Mouse (Mus musculus) 3134 (cell line): ENCODE measurements at regions not wholly inside any gene's neighbourhood (a gene's known extent, or its start where the extent isn't known, plus 50 kb on each side); places are given as distances from the start of the nearest gene placed in this dataset.

Source experiments
- DNase-seq: peaks from one replicate; pipeline ENCODE4 v3.0.0-alpha.2; 2011; ENCODE audit warnings: low spot score; ENCODE audit not compliant: insufficient read length; ENCODE audit errors: extremely low read depth

GRCm38 (mm10) chr19:54212169-54212568 is 168.2 kb downstream of the Adra2a start:
- no peak for DNase-seq

DNA sequence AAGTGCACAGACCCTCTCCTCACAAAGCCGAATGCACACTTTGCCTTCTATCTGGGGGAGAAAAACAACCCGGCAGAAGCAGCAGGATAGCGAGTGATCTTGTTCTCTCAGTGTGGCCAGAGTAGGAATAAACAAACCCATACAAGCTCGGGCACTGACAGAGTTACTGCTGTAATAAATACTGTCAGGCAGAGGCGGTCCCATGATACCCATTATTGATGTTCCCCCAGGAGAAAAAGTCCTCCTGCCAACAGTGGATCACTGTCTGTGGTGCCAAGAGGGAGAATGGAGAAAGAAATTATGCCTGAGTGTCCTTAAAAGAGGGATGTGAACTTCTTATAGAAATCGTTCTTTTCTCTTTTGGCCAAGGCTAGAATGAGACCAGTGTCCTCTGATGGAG is 200.2 kb downstream of the Adra2a start:
- DNase-seq = no peak

DNA sequence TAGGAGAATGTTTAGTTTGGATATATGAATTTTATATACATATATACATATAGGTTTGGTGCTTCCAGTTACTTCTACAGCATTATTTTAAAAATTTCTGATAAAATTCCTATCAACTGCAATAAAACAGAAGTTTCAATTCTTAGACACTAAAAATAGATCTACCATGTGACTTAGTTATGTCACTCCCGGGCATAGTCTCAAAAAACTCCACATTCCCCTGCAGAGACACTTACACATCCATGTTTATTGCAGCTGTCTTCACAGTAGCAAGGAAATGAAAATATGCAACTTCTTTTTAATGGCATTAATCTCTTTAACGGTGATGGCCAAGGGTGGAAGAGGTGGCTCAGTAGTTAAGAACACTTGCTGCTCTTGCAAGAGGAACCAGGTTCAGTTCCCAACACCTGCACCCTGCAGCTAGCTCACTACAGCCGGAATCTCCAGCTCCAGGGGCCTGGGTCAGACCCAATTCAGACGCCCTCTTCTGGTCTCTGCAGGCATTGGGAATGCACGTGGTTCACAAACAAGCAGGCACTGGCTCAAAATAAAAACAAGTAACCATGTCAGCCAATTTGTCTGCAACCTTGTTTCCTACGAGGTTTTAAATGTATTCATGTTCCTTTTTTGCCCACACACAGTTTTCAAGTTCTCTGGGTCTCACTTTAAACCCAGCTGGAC is 204.4 kb downstream of the Adra2a start:
- DNase-seq = no peak

DNA sequence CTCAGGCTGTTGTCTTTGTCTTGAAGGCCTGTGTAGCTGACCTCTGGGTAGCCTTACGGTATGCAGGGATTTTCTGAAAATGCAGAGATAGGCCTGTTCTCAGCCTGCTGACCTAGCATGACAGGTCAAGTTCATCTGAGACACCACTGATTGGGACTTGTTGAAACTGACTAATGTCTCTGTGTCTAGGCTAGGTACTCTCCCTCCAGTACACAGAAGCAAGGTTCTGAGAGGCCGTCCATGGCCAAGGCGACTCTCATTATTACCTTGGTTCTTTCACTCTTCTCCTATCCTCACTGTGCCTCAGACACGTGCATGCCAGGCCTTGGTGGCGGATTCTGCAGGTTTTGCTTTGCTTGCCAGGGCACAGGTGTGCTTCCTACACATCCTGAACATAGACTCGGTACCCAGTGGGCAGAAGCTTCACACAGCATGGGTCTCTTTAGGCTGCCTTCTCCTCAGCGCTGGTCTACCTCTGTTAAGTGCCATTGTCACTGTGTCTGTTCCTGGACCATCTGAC is 208.3 kb downstream of the Adra2a start:
- DNase-seq = no peak

DNA sequence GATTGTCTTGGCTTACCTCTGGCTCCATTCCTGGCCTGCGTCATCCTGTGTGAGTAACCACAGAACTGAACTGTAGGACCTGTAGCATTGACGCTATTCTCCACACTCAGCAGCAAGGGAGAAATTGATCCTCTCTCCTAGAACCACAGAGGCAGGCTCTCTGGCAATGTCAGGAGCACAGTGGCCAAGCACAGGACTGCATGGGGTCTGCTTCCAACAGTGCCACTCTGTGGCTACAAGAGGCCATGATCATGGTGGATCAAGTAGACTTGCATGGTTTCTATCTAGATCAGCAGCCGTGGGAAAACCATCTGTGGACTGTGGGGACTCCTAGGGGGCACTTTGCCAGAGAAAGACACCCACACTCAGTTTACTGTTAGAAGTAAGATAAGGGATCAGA is 213.9 kb downstream of the Adra2a start:
- DNase-seq = no peak

DNA sequence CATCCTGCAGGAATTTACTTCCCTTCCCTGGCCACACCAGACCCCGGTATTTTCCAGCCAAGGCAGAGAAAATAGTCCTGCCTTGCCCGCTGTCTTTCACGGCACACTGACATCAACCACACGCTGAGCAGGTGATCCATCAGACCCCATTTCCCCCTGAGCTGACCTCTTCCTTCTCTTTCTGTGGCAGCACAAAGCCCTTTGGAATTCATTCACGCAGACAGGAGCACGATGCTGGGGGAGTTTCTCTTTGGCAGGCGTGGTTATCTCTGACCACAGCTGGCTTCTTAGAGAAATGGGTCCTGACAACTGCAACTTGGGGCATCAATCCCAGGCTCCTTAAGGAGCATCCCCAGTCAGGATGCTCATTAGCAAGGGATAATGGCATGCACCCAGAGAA is 215.2 kb downstream of the Adra2a start:
- DNase-seq = no peak

DNA sequence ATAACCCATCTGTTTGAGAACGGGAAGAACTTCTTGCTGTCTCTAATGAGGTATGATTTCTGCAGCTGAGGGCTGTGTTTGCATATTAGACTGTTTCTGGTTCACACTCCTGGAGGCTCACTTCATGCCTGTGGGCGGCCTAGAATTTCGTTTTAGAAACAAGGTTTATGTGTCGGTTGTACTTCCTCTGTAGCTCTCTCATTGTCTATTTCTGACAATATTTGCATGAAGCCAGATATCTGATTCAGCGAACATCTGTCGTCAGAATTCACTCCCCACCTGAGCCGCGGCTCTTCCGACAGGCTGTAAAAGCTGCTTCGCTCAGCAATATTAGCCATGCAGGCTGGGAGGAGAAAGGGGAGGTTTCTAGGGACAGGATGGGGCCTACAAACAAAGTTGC is 233.4 kb downstream of the Adra2a start:
- DNase-seq = no peak

DNA sequence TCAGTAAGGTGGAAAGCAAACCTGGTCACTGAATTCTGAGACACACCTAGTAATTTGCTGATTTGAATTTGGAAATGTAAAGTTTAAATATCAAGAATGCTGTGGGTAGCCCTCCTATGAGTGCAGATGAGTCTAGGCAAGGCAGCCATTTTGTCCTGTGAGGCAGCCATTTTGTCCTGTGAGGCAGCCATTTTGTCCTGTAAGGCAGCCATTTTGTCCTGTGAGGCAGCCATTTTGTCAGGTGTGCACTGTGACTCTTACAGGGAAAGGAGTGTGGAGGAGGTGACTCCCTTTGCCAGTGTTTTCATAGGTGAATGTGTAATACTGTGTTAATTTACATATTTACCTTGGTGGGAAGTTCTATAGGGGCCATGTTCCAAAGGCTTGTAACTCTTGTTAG is 241.5 kb downstream of the Adra2a start:
- DNase-seq = no peak

GRCm38 (mm10) chr19:54297663-54298388 is 253.9 kb downstream of the Adra2a start:
- DNase-seq = no peak

GRCm38 (mm10) chr19:54311289-54311688 is 267.3 kb downstream of the Adra2a start:
- no peak for DNase-seq

DNA sequence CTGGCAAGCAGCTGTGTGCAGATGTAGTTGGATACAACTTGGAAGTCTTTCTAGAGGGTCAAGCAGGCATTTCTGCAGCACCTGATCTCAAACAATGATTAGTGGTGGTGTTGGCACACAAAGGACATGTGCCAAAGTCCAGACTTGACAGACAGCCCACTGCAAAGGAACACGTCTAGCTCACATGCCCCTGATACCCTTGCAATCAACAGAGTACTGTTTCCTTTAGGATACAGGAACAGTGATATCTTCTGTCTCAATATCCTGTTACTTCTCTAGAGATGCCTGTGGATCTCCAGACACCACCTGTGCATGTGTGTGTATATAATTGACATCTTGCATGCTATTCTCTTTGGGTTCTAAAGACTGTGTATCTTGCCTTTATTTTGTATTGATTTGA is 267.8 kb downstream of the Adra2a start:
- no peak for DNase-seq

- no peak for DNase-seq
These were observed 279.3 kb downstream of the Adra2a start for GRCm38 (mm10) chr19:54323276-54323675.

DNA sequence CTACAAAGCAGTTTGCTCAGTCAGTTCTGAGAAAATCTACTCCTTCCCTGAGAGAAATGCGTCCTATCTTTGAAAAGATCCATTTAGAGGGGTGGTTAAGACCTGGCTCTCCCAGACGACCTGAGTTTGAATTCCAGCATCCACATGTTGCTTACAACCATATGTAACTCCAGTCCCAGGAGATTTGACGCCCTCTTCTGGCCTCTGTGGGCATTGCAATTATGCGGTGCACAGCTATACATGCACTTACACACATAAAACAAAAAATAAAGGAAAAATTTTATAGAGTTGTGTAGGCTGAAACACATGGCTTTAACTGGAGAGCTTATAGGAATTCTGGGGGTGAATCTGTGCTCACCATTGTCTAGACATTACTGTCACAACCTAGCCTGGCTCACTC is 281.0 kb downstream of the Adra2a start:
- DNase-seq = no peak

DNA sequence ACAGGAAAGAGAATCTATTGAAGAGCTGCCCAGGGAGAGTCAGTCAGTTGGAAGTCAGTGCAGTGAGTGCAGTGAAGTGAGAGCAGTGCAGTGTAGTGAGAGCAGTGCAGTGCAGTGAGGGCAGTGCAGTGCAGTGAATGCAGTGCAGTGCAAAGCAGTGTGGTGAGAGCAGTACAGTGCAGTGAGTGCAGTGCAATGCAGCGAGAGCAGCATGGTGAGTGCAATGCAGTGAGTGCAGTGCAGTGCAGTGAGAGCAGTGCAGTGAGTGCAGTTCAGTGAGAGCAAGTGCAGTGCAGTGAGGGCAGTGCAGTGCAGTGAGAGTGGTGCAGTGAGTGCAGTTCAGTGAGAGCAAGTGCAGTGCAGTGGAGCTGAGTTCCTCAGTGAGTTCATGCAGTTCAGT is 288.2 kb downstream of the Adra2a start:
- DNase-seq = no peak

DNA sequence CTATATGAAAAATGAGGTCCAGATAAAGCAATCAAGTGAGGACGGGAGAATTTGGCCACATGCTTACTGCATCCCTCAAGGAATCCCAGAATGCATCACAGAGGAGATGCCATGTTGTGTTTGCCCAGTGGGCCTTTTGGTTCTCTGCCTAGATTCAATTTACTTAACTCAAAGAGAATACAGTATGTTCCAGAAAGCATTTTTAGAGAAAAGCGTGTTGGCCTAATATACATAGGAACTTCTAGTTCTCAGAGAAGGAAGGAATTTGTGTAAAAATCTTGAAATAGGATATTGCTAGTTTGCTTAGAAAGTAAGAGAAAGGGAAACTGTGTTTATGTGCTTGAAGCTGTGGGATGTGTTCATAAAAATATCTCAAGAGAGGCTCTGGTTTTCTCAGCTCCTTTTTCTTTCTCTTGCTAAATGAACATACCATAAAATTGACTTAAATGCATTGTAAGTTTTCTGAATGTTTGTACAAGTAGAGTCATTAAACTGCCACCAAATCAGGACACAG is 296.9 kb downstream of the Adra2a start:
- no peak for DNase-seq

DNA sequence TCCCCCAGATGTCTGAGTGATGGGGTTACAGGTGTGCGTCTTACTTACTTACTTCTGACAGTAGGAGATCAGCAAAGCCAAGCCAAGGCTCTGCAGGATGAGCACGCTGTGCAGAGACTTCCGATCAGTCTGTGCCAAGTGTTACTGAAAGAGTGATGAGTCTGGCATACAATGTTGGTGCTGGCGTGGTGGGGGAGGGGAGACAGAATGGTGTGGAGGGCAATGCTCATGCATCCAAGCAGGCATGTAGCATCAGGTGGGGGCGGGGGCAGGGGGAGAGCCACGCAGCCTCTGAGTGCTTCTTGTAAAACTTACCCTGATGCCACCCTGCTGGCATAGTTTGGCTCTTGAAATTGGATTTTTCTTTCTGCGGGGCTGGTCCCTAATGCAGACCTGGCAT is 315.8 kb downstream of the Adra2a start:
- no peak for DNase-seq

DNA sequence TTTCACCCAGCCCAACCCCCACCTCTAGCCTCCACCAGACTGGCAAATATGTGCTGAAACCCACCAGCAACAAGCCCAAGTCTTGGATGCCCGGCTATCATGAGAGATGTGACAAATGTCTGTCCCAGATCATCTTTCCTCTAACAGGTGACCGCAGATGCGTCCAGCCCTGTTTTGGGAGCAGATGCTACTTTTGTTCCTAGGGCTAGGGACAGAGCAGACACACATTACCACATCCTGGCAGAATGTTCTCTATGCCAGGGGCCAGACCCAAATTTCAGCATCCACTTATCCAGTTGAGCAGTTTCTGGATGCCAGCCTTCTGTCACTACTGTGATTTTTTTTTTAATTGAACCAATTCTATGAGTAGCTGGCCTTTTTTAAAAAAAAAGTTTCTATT is 316.7 kb downstream of the Adra2a start:
- no peak for DNase-seq

DNA sequence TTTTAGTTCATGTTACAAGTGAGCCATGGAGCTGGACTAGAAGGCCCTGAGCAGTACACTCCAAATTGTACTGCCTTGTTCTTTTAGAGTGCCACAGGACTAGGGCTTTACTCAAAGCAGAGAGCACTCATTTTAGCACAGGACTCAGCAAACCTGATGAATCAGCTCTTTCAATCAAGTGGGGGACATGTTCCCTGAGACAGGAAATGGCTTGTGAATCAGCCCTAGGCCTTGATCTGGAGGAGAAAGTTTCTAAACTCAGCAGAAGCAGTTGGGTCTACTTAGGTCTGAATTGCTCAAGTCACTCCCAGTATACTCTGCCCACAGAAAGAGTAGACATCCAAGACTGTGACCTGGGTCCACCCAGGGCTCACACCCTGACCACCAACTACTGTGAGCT is 341.1 kb downstream of the Adra2a start:
- DNase-seq = no peak

GRCm38 (mm10) chr19:54391406-54391805 is 347.5 kb downstream of the Adra2a start:
- no peak for DNase-seq

DNA sequence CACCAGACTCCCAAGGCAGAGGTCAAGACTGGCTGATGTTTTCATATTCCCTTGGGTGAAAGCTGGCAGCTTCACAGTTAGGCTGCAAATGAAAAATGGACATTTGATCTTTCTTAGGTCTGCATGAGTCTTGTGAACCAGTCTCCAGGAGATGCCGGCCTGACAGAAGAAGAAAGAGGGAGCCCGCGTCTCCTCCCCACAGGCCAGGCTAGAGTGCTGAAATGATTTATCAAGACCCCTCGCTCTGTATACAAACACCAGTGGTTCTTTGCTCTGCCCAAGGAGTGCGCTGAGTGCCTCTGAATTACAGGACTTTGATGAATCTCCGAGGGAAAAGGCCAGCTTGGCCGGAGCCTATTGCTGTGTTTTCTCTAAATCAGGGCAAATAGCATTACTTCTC is 355.7 kb downstream of the Adra2a start:
- no peak for DNase-seq

GRCm38 (mm10) chr19:54407904-54408303 is 364.0 kb downstream of the Adra2a start:
- no peak for DNase-seq

DNA sequence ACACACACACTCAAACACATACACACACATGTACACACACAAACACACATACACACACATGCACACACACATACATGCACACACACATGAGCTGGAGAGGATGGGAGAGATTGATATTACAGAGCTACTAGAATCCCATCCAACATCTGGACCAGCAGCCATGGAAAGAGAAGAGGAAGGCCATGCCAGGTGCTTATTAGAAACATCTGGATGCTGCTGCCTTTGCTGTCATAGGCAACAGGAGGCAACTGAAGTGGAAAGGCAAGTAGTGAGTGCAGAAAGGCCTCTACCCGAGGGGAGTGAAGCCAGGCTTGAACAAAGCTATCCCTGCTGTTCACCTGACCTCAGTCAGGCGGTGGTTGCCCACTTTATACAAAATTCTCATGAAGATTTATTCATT is 385.1 kb downstream of the Adra2a start:
- DNase-seq = no peak
